In genomic region chr3:16086550-16086949, GRCm38 (mm10) we compare ENCODE assay signal across 8 mouse cellular contexts.
DNase-seq lines count a peak whose midpoint lies in the region; ATAC-seq and TF ChIP-seq lines count a peak whose summit lies in the region.

No protein-coding gene starts in this region.

- TF ChIP-seq EP300 in MEL (IDR thresholded peaks at IDR 0.05; ENCODE audit: low read depth in 1 of 2, low read length in 2 of 2): no peak

- ATAC-seq in hindbrain, postnatal 0 days: no peak
- ATAC-seq in hindbrain, embryonic 13.5 days (ENCODE audit: low FRiP score): no peak
- no peak for ATAC-seq in kidney, embryonic 15.5 days (replicated peaks; ENCODE audit: low FRiP score)

- TF ChIP-seq POLR2A in MEL (IDR thresholded peaks at IDR 0.05; ENCODE audit: control insufficient read depth in 1 of 2, insufficient read depth in 1 of 2, low read depth in 1 of 2, low read length in 2 of 2, poor library complexity in 1 of 2): no peak

- H3K36me3 ChIP-seq in hindbrain, postnatal 0 days (ENCODE audit: insufficient read depth, low read length): no peaks in the 10 kb centered on the region
- no peaks in the 10 kb centered on the region for H3K36me3 ChIP-seq in hindbrain, embryonic 13.5 days
- no peaks in the 10 kb centered on the region for H3K36me3 ChIP-seq in MEL (ENCODE audit: control insufficient read depth in 1 of 2, insufficient read depth in 2 of 2, low read length in 2 of 2)
- H3K36me3 ChIP-seq in kidney, embryonic 15.5 days: no peaks in the 10 kb centered on the region

- H3K4me2 ChIP-seq in hindbrain, postnatal 0 days (ENCODE audit: low read depth, low read length): no peak overlapping the region
- no peak overlapping the region for H3K4me2 ChIP-seq in hindbrain, embryonic 13.5 days
- H3K4me2 ChIP-seq in kidney, embryonic 15.5 days: no peak overlapping the region

- no peak overlapping the region for H3K9ac ChIP-seq in hindbrain, postnatal 0 days (replicated peaks; ENCODE audit: low read length)
- H3K9ac ChIP-seq in hindbrain, embryonic 13.5 days: no peak overlapping the region
- H3K9ac ChIP-seq in MEL (ENCODE audit: control insufficient read depth, low read depth, low read length, poor library complexity, severe bottlenecking): no peak overlapping the region
- no peak overlapping the region for H3K9ac ChIP-seq in kidney, embryonic 15.5 days

- no peak overlapping the region for H3K27ac ChIP-seq in hindbrain, postnatal 0 days
- H3K27ac ChIP-seq in hindbrain, embryonic 13.5 days: no peak overlapping the region
- H3K27ac ChIP-seq in MEL (ENCODE audit: control insufficient read depth, low read depth, low read length): no peak overlapping the region
- 0 out of 2 replicates have a peak overlapping the region, but pooled peaks have one; percentile 76 for H3K27ac ChIP-seq in kidney, embryonic 15.5 days

- no peaks in the 10 kb centered on the region for H3K27me3 ChIP-seq in hindbrain, postnatal 0 days (ENCODE audit: insufficient read depth, low read length)
- no peaks in the 10 kb centered on the region for H3K27me3 ChIP-seq in hindbrain, embryonic 13.5 days
- no peaks in the 10 kb centered on the region for H3K27me3 ChIP-seq in MEL (ENCODE audit: control insufficient read depth in 1 of 2, insufficient read depth in 2 of 2, low read length in 2 of 2)
- H3K27me3 ChIP-seq in kidney, embryonic 15.5 days: no peaks in the 10 kb centered on the region

- no peak overlapping the region for H3K4me3 ChIP-seq in hindbrain, postnatal 0 days (ENCODE audit: low read length)
- H3K4me3 ChIP-seq in hindbrain, embryonic 13.5 days: no peak overlapping the region
- H3K4me3 ChIP-seq in MEL (ENCODE audit: control insufficient read depth in 1 of 2, insufficient read depth in 1 of 2, low read depth in 2 of 2, low read length in 2 of 2): peak overlapping the region; percentile 45 to 54; a peak in 3 of 4 replicates
- no peak overlapping the region for H3K4me3 ChIP-seq in kidney, embryonic 15.5 days (replicated peaks)

- 15% methylated on average over 1 of the region's 1 CpGs for WGBS in hindbrain, postnatal 0 days
- 4% methylated on average over 1 of the region's 1 CpGs for WGBS in hindbrain, embryonic 13.5 days
- 42% methylated on average over 1 of the region's 1 CpGs for WGBS in kidney, embryonic 15.5 days

- peak; percentile 52 for TF ChIP-seq CTCF in hindbrain, postnatal 0 days (IDR thresholded peaks at IDR 0.05; ENCODE audit: low read depth)
- peak in 2 of 3 experiments; percentile 28 to 67; a peak in 3 of 6 replicates for TF ChIP-seq CTCF in MEL (IDR thresholded peaks at IDR 0.05 in 2 of 3, conservative IDR thresholded peaks at IDR 0.05 in 1 of 3; ENCODE audit: control insufficient read depth in 1 of 3, insufficient read depth in 1 of 3, low read depth in 2 of 3, low read length in 3 of 3, poor library complexity in 1 of 3, severe bottlenecking in 1 of 3)

- peak; percentile 45 for DNase-seq in hindbrain, postnatal 0 days (ENCODE audit: low spot score)
- peak; percentile 61 for DNase-seq in 3T3-L1 (ENCODE audit: low read depth, low spot score)
- DNase-seq in MEL (ENCODE audit: low read depth, low spot score): peak; percentile 61
- DNase-seq in spleen, adult 12 weeks (ENCODE audit: low spot score): no peak
- no peak for DNase-seq in thymus, postnatal 14 days
- DNase-seq in thymus, postnatal 4 days: no peak

- H3K79me2 ChIP-seq in MEL (ENCODE audit: control insufficient read depth, insufficient read depth, low read length, poor library complexity): no peaks in the 10 kb centered on the region

- peak; percentile 68 for TF ChIP-seq RAD21 in MEL (IDR thresholded peaks at IDR 0.05; ENCODE audit: low read depth, low read length)

- H3K4me1 ChIP-seq in hindbrain, postnatal 0 days (ENCODE audit: insufficient read depth, low read length): no peaks in the 10 kb centered on the region
- H3K4me1 ChIP-seq in hindbrain, embryonic 13.5 days (replicated peaks): no peaks in the 10 kb centered on the region
- no peaks in the 10 kb centered on the region for H3K4me1 ChIP-seq in MEL (ENCODE audit: control insufficient read depth in 1 of 2, insufficient read depth in 2 of 2, low read length in 2 of 2)
- no peaks in the 10 kb centered on the region for H3K4me1 ChIP-seq in kidney, embryonic 15.5 days

- H3K9me3 ChIP-seq in hindbrain, postnatal 0 days (ENCODE audit: low read length): no peaks in the 10 kb centered on the region
- H3K9me3 ChIP-seq in hindbrain, embryonic 13.5 days: no peaks in the 10 kb centered on the region; the same call in 1 of the 2 replicates
- H3K9me3 ChIP-seq in MEL (replicated peaks; ENCODE audit: insufficient read depth, low read length): no peaks in the 10 kb centered on the region
- H3K9me3 ChIP-seq in kidney, embryonic 15.5 days (replicated peaks): no peaks in the 10 kb centered on the region

TF ChIP-seq in MEL, 35 proteins besides CTCF, POLR2A, EP300 and RAD21:
- TF ChIP-seq MAZ (IDR thresholded peaks at IDR 0.05; ENCODE audit: low read depth, low read length) (no peak), ZC3H11A (IDR thresholded peaks at IDR 0.05; ENCODE audit: low read depth, low read length) (peak; percentile 35), SMC3 (IDR thresholded peaks at IDR 0.05; ENCODE audit: low read depth, low read length) (peak; percentile 54), CHD2 (IDR thresholded peaks at IDR 0.05; ENCODE audit: low read length) (no peak), NRF1 (IDR thresholded peaks at IDR 0.05; ENCODE audit: insufficient read depth, low read depth, low read length, poor library complexity, severe bottlenecking) (no peak), POLR2AphosphoS2 (IDR thresholded peaks at IDR 0.05; ENCODE audit: low read length) (no peak), ZNF384 (IDR thresholded peaks at IDR 0.05; ENCODE audit: low read depth, low read length) (no peak), UBTF (IDR thresholded peaks at IDR 0.05; ENCODE audit: borderline replicate concordance, insufficient read depth, low read depth, low read length) (no peak), MAX (IDR thresholded peaks at IDR 0.05; ENCODE audit: low read length) (no peak), NELFE (IDR thresholded peaks at IDR 0.05; ENCODE audit: low read depth, low read length) (no peak), TCF12 (IDR thresholded peaks at IDR 0.05; ENCODE audit: low read depth, low read length) (no peak), MAFK (IDR thresholded peaks at IDR 0.05; ENCODE audit: borderline replicate concordance, low read depth, low read length) (no peak)

Comparison
In these comparisons a context has a peak if more than half of its experiments do, and no peak if none do; other contexts are left out.
1. DNase-seq: peak in hindbrain, postnatal 0 days (single experiment), 3T3-L1 (single experiment) and MEL (single experiment); none in spleen, adult 12 weeks (single experiment), thymus, postnatal 14 days (single experiment) and thymus, postnatal 4 days (single experiment).
2. H3K4me3 ChIP-seq: peak in MEL (2 of 2); none in hindbrain, postnatal 0 days (single experiment), hindbrain, embryonic 13.5 days (single experiment) and kidney, embryonic 15.5 days (single experiment).